Mouse (Mus musculus) limb, embryonic 15.5 days (tissue): ENCODE data around the gene Myh7. TPM values are rescaled to one million over a fixed set of nuclear protein-coding genes. Genes with fewer than 3 reads are reported as not detected.
"Not testable (repeated sequence)": the region's sequence is repeated elsewhere in the genome, so short reads cannot be mapped to it uniquely, and the experiment has no call there.

ENCODE experiments used
- ATAC-seq: fragments of 200-750 bp; cut with Nextera tagmentation; 2 replicates; pipeline ENCODE4 v1.8.0; 2017; ENCODE audit warnings: low read depth, moderate TSS enrichment; ENCODE audit not compliant: insufficient number of reproducible peaks, low FRiP score, low TSS enrichment
- H3K27ac ChIP-seq: fragments of 300-500 bp; sonication (generic); 2 replicates; pipeline ENCODE4 v1.5.1; 2015; ENCODE audit warnings: moderate library complexity, mild to moderate bottlenecking, inconsistent platforms
- H3K27me3 ChIP-seq: fragments of 300-500 bp; sonication (generic); 2 replicates; pipeline ENCODE4 v1.6.1; 2015; ENCODE audit warnings: inconsistent platforms
- H3K36me3 ChIP-seq: fragments of 300-500 bp; sonication (generic); 2 replicates; pipeline ENCODE4 v1.6.1; 2015; ENCODE audit warnings: inconsistent platforms
- H3K4me1 ChIP-seq: fragments of 300-500 bp; sonication (generic); 2 replicates; pipeline ENCODE4 v1.6.1; 2015; ENCODE audit warnings: inconsistent platforms
- H3K4me2 ChIP-seq: fragments of 300-500 bp; sonication (generic); 2 replicates; pipeline ENCODE4 v1.6.1; 2015; ENCODE audit warnings: mild to moderate bottlenecking, inconsistent platforms
- H3K4me3 ChIP-seq: fragments of 300-500 bp; sonication (generic); 2 replicates; pipeline ENCODE4 v1.5.1; 2015; ENCODE audit warnings: mild to moderate bottlenecking, inconsistent platforms
- H3K9ac ChIP-seq: fragments of 300-500 bp; sonication (generic); 2 replicates; pipeline ENCODE4 v1.6.1; 2015; ENCODE audit warnings: inconsistent platforms
- H3K9me3 ChIP-seq: fragments of 300-500 bp; sonication (generic); 2 replicates; pipeline ENCODE4 v1.6.1; 2016; ENCODE audit warnings: inconsistent platforms
- WGBS: fragments of 180-500 bp; shearing (Covaris S2); methylation state at CpG from one replicate; pipeline ENCODE4 v1.1.7; 2015; 5-methylcytosine and 5-hydroxymethylcytosine counted together
- polyA plus RNA-seq: library from polyadenylated mRNA; unstranded; fragments of >200 nt; fragmentation: Nextera tagmentation; extraction: Ambion mirVana; gene quantifications from 2 replicates; pipeline ENCODE4 v1.2.1, GENCODE M21; 2015

The Myh7 gene
- polyA plus RNA-seq, 1 experiment from 2014 or later: 33.5 TPM

- Histone ChIP-seq H3K4me2 (no peak overlapping the region), H3K4me3 (no peak overlapping the region), H3K36me3 (no peaks in the 10 kb centered on the region), H3K27ac (no peak overlapping the region), H3K27me3 (no peaks in the 10 kb centered on the region), H3K4me1 (no peaks in the 10 kb centered on the region), H3K9me3 (no peaks in the 10 kb centered on the region), H3K9ac (no peak overlapping the region)
- ATAC-seq: no peak
- 44% methylated on average over 12 of the region's 12 CpGs for WGBS
These were observed 7.7 kb upstream of the Myh7 start for GRCm38 (mm10) chr14:55001938-55002686.

DNA sequence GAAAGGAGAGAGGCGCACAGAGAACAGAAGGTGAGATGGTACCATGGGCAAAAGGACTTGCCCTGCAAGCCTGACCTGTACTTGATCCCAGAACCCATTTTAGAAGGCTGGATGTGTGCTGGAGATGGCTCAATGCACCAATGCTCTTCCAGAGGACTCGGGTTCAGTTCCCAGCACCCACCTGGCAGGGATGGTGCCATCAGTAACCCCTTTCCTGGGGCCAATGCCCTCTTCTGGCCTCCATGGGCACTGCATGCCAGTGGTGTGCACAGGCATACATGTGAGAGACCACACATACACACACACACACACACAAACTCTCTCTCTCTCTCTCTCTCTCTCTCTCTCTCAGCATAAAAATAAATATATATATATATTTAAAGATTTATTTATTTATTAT lies 7.0 kb upstream of the Myh7 start:
- no peak overlapping the region for H3K9ac ChIP-seq
- H3K9me3 ChIP-seq: no peaks in the 10 kb centered on the region
- WGBS: 97% methylated on average over 2 of the region's 2 CpGs
- H3K4me2 ChIP-seq: no peak overlapping the region
- ATAC-seq: no peak
- H3K36me3 ChIP-seq: no peaks in the 10 kb centered on the region
- no peak overlapping the region for H3K4me3 ChIP-seq
- no peaks in the 10 kb centered on the region for H3K4me1 ChIP-seq
- H3K27ac ChIP-seq: no peak overlapping the region
- no peaks in the 10 kb centered on the region for H3K27me3 ChIP-seq

DNA sequence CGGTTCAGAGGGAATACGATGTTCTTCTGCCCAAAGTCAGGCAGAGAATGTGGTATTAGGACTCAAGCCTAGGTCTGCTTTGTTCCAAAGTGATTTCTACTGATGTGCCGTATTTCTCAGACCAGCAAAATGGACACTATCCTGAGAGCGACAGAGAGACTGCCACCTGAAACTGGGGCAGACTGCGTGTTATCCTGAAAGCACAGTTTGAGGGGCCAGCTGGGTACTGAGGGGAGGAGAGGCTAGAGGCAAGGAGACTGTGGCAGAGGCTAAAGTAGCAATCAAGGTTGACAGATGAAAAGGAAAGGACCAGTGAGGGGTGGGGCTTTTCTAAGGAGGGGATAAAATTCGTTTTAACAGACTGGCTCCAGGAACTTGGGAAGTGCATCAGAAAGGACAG lies 6.4 kb upstream of the Myh7 start:
- no peak overlapping the region for H3K4me2 ChIP-seq
- H3K27ac ChIP-seq: no peak overlapping the region
- H3K36me3 ChIP-seq: no peaks in the 10 kb centered on the region
- H3K4me3 ChIP-seq: no peak overlapping the region
- ATAC-seq: no peak
- H3K9me3 ChIP-seq: no peaks in the 10 kb centered on the region
- no peaks in the 10 kb centered on the region for H3K27me3 ChIP-seq
- H3K4me1 ChIP-seq: peaks cover 1% of the 10 kb centered on the region; the same call in 1 of the 2 replicates
- WGBS: 78% methylated on average over 6 of the region's 6 CpGs
- H3K9ac ChIP-seq: no peak overlapping the region

- H3K27me3 ChIP-seq, H3K9ac ChIP-seq, H3K4me1 ChIP-seq, H3K4me3 ChIP-seq, H3K9me3 ChIP-seq, H3K4me2 ChIP-seq, H3K36me3 ChIP-seq, ATAC-seq, H3K27ac ChIP-seq: not testable (repeated sequence)
- 80% methylated on average over 5 of the region's 5 CpGs for WGBS
These were observed 5.4 kb upstream of the Myh7 start for GRCm38 (mm10) chr14:54999868-55000267.

DNA sequence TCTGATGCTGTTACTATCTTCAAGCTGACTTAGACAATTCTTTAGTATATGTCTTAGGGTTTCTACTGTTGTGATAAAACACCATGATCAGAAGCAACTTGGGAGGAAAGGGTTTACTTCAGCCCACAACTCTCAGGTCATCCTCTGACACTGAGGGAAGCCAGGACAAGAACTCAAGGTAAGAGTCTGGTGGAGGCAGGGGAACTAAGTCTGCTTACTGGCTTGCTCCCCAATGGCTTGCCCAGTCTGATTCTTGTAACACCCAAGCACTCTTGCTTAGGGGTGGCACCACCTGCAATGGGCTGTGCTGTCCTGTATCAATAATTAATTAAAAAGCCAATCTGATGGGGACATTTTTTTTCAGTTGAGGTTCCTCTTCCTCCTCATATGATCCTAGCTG lies 4.3 kb upstream of the Myh7 start:
- H3K4me2 ChIP-seq: no peak overlapping the region
- no peak overlapping the region for H3K4me3 ChIP-seq
- no peak for ATAC-seq
- H3K27me3 ChIP-seq: no peaks in the 10 kb centered on the region
- H3K36me3 ChIP-seq: no peaks in the 10 kb centered on the region
- H3K9ac ChIP-seq: no peak overlapping the region
- H3K9me3 ChIP-seq: no peaks in the 10 kb centered on the region
- no peak overlapping the region for H3K27ac ChIP-seq
- peaks cover 10% of the 10 kb centered on the region for H3K4me1 ChIP-seq

GRCm38 (mm10) chr14:54997297-54997696 lies 2.9 kb upstream of the Myh7 start:
- Histone ChIP-seq H3K9ac (no peak overlapping the region), H3K4me1 (peaks cover 10% of the 10 kb centered on the region), H3K27ac (0 out of 2 replicates have a peak overlapping the region, but pooled peaks have one; percentile 47), H3K36me3 (no peaks in the 10 kb centered on the region), H3K4me2 (no peak overlapping the region), H3K4me3 (no peak overlapping the region), H3K27me3 (no peaks in the 10 kb centered on the region), H3K9me3 (no peaks in the 10 kb centered on the region)
- WGBS: 52% methylated on average over 4 of the region's 4 CpGs
- no peak; the same call in 1 of the 2 replicates for ATAC-seq

DNA sequence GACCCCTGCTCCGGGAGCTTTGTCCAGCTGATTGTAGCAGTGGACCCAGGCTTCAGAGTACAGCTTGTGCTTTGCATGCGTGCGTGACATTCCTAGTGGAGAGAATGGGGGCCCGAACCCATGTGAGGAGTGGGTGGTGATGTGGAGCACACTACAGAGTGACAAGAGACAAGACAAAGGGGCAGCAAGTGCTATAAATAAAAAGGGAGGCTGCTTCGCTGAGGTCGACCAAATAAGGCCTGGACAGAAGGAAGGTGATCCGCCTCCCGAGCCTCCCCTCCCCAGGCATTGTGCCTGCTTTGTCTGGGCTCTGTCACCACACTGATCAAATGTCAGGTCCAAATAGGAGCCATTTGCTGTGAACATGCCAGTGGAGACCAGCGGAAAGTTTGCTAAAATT lies 2.4 kb upstream of the Myh7 start:
- no peak overlapping the region for H3K9ac ChIP-seq
- no peak overlapping the region for H3K4me2 ChIP-seq
- H3K4me3 ChIP-seq: no peak overlapping the region
- no peak for ATAC-seq
- WGBS: 70% methylated on average over 9 of the region's 9 CpGs
- H3K36me3 ChIP-seq: no peaks in the 10 kb centered on the region
- peaks cover 10% of the 10 kb centered on the region for H3K4me1 ChIP-seq
- H3K27me3 ChIP-seq: no peaks in the 10 kb centered on the region
- peak overlapping the region; percentile 47; the same call in 1 of the 2 replicates for H3K27ac ChIP-seq
- H3K9me3 ChIP-seq: no peaks in the 10 kb centered on the region

GRCm38 (mm10) chr14:54995457-54996138 lies 1.2 kb upstream of the Myh7 start:
- WGBS: 51% methylated on average over 14 of the region's 14 CpGs
- Histone ChIP-seq H3K9ac (no peak overlapping the region), H3K4me3 (no peak overlapping the region), H3K27ac (peak overlapping the region; percentile 23; the same call in 1 of the 2 replicates), H3K4me2 (no peak overlapping the region), H3K27me3 (no peaks in the 10 kb centered on the region), H3K36me3 (no peaks in the 10 kb centered on the region), H3K9me3 (no peaks in the 10 kb centered on the region), H3K4me1 (peaks cover 10% of the 10 kb centered on the region)
- ATAC-seq: no peak

DNA sequence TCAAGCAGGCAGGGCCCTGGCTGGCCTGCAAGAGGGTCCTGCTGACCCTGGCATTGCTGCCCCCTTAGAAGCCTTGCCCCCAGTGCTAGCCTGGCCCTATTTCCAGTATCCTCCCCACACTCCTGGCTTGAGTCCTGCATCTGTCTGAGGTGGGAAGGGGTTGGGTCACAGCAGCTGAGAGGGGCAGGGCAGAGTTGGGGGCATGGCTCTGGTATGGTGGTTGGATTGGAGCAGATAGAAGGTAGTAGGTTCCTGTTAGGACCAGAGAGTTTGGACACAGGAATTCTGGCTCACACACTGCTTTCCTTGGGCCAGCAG lies 402 bp upstream of the Myh7 start:
- Histone ChIP-seq H3K27ac (no peak overlapping the region), H3K9me3 (no peaks in the 10 kb centered on the region), H3K4me2 (no peak overlapping the region), H3K27me3 (no peaks in the 10 kb centered on the region), H3K4me3 (no peak overlapping the region), H3K9ac (no peak overlapping the region), H3K4me1 (peaks cover 10% of the 10 kb centered on the region), H3K36me3 (no peaks in the 10 kb centered on the region)
- ATAC-seq: no peak; the same call in 1 of the 2 replicates

DNA sequence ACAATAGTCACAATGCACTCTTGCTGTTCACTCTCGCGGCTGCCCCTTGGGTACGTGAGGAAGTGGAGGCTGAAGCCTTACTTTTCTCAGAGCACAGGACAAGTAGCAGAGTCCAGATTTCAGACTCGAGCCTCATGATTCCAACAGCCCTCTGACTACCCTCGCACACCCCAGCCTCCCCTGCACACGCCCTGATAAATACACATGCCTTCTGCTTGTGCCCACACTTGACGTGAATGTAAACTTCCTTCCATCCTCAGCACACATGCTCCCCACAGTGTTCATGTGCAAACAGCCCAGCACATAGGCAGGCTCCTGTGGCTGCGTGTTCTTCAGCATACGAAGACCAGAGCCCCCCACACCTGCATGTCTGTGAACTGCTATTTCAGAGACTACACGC lies 790 bp downstream of the Myh7 start:
- H3K9ac ChIP-seq: no peak overlapping the region
- H3K4me3 ChIP-seq: no peak overlapping the region
- H3K4me1 ChIP-seq: peaks cover 10% of the 10 kb centered on the region
- H3K27ac ChIP-seq: no peak overlapping the region
- no peaks in the 10 kb centered on the region for H3K9me3 ChIP-seq
- H3K4me2 ChIP-seq: no peak overlapping the region
- no peak for ATAC-seq
- no peaks in the 10 kb centered on the region for H3K27me3 ChIP-seq
- no peaks in the 10 kb centered on the region for H3K36me3 ChIP-seq
- WGBS: 72% methylated on average over 10 of the region's 10 CpGs

DNA sequence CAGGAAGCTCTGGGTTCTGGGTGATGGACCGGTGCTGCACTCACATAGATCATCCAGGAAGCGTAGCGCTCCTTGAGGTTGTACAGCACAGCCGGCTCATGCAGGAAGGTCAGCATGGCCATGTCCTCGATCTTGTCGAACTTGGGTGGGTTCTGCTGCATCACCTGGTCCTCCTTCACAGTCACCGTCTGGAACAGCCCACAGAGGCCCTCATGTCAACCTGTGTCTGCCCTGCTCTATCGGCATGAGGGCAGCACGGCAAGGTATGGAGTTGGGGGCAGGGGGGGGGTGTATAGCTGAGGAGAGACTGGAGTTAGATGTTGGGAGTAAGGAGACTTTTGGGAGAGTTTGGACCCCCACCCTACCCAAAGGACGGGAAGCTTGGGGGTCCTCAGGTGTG lies 2.2 kb downstream of the Myh7 start:
- Histone ChIP-seq H3K27ac (no peak overlapping the region), H3K9me3 (no peaks in the 10 kb centered on the region), H3K4me2 (no peak overlapping the region), H3K9ac (no peak overlapping the region), H3K4me1 (peaks cover 10% of the 10 kb centered on the region), H3K4me3 (no peak overlapping the region), H3K27me3 (no peaks in the 10 kb centered on the region), H3K36me3 (no peaks in the 10 kb centered on the region)
- 88% methylated on average over 10 of the region's 10 CpGs for whole genome bisulfite sequencing
- no peak for ATAC-seq

DNA sequence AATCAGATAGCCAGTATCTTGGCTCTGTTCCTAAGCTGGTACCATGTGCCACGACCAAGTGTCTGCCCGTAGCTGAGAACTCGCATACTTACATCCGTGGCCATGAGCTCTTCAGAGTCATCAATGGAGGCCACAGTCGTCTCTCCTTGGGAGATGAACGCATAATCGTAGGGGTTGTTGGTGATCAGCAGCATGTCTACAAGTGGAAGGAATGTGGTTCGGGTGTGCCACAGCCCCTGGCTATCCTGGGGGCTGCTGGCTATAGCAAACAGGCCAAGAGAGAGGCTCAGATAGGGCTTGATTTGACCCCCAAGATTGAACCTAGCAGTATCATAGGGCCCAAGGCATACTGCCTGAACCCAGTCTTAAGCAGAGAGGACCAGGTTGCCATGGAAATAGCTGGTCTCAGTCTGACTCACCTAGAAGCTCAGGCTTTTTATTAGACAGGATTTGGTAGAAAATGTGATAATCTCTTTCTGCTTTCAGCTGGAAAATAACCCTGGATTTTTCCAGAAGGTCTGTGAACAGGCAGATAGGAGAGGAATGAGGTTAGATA lies 4.5 kb downstream of the Myh7 start:
- no peaks in the 10 kb centered on the region for H3K9me3 ChIP-seq

More for the DNA sequence above, 4.5 kb downstream of the Myh7 start:
- no peak overlapping the region for H3K4me3 ChIP-seq
- H3K4me1 ChIP-seq: peaks cover 2% of the 10 kb centered on the region; the same call in 1 of the 2 replicates
- H3K27me3 ChIP-seq: no peaks in the 10 kb centered on the region
- no peak overlapping the region for H3K9ac ChIP-seq
- no peaks in the 10 kb centered on the region for H3K36me3 ChIP-seq
- ATAC-seq: no peak
- 79% methylated on average over 8 of the region's 8 CpGs for WGBS
- H3K4me2 ChIP-seq: no peak overlapping the region
- H3K27ac ChIP-seq: no peak overlapping the region
